Mouse (Mus musculus) liver, adult 2 months (tissue): ENCODE results near the gene Atpaf2.
A peak's percentile ranks its signal among the peaks of the same experiment; 100 is the strongest.

ENCODE experiments used
- CTCF ChIP-seq: fragments of 200-500 bp; IDR thresholded peaks from 2 replicates; pipeline ENCODE4 v1.5.1; 2011; ENCODE audit warnings: low read depth, low read length, control low read depth
- POLR2A ChIP-seq: fragments of 200-500 bp; IDR thresholded peaks from 2 replicates; pipeline ENCODE4 v1.6.1; 2011; ENCODE audit warnings: low read length, control low read depth; ENCODE audit not compliant: insufficient read depth; ENCODE audit errors: extremely low read depth

- TF ChIP-seq POLR2A: peak; percentile 59
- TF ChIP-seq CTCF: no peak
Observed at GRCm38 (mm10) chr11:60454080-60454744, 36.0 kb upstream of the Atpaf2 start, which contains the start of gene Drg2.
